Mouse (Mus musculus) embryonic fibroblast, embryonic 13.5 days (primary cell): ENCODE results near the gene Atp6v0e2.

Experiments used
- CTCF ChIP-seq: IDR thresholded peaks from 2 replicates; pipeline ENCODE4 v1.5.1; 2011; ENCODE audit warnings: mild to moderate bottlenecking, control low read depth, low read length, moderate library complexity, borderline replicate concordance; ENCODE audit not compliant: insufficient read depth
- POLR2A ChIP-seq: IDR thresholded peaks from 2 replicates; pipeline ENCODE4 v1.6.1; 2011; ENCODE audit warnings: low read depth, mild to moderate bottlenecking, control low read depth, low read length, moderate library complexity

DNA sequence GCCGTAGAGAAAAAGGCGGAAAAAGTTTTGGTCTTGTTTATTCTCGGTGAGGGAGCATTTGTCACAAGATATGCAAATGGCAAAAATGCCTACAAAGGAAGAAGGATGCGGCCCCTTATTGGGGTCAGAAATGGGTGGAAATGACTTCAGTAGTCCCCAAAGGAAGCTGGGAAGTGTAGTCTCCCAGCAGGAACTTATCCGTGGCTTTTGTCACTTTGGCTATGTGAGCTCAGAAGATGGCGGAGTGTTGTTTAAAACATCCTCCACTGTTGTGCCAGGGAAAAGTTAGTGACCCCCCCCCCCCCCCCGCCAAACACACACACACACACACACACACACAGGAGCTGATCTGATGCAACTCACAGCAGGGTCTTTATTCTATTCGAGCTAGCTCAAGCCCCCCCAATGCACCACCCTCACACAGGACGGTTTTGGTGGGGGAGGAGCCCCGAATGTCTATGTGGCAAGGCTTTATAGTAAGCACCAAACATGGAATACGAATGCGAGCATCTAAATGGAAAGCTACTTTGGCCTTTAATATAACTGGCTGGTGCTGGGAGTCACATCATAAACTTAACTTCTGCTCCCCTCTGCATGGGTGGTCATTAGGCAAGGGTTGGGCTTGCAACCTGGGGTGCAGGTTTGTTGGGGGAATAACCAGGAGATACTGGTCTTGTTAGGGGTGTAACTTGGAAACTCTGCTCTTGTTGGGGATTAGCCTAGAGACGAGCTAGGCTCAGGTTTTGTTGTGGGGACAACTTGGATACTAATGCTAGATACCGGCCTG, 17.9 kb downstream of the Atp6v0e2 start:
- no peak for TF ChIP-seq CTCF
- TF ChIP-seq POLR2A, result no peak; the same call in 1 of the 2 replicates
